Mouse (Mus musculus) spleen, postnatal 36 days (tissue): ENCODE measurements around the gene Slc6a9.

Source experiments
- DNase-seq, 2 experiments: peaks; one replicate each; pipeline ENCODE4 v3.0.0; 2022; ENCODE audit warnings: low spot score in 2 of 2, mixed read lengths in 1 of 2

The Slc6a9 gene

DNA sequence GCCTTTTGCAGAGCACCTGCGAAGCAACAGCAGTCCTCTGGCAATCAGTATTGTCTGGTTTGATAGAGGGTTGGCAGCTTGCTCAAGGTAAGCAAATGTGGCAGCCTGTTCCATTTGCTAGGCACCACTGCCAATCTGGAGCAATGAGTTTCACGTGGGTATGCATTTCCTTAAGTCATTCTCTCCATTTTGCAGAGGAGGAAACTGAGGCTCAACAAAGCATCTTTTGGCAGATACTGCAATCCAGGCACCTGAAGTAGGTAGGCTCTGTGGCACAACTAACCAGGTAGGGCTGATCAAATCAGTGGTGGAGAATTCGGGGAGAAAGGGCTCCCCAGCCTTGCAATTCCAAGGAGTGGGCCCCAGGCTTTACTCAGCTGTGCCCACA, at the start of gene Slc6a9:
TSS of gene Slc6a9 (plus strand) at position 50 of the 388 bp plus-strand sequence.
- DNase-seq = no peak

DNA sequence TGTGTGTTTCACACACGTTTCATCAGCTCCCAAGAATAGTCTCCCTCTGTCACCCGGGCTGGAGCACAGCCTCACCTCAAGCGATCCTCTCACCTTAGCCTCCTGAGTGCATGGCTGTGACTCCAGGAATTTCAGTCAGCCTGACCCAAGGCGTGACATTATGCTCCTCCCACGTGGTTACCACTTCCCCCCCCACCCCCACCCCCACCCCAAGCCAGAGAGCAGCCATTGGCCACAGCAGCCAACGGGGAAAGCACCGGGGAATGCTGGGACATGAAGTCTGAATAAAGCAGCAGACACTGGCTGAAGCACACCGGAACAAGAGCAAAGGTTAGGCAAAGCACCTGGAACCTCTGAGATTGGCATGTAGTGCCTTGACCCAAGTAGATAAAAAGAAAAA, 47.3 kb upstream of the Slc6a9 start:
- DNase-seq = no peak

DNA sequence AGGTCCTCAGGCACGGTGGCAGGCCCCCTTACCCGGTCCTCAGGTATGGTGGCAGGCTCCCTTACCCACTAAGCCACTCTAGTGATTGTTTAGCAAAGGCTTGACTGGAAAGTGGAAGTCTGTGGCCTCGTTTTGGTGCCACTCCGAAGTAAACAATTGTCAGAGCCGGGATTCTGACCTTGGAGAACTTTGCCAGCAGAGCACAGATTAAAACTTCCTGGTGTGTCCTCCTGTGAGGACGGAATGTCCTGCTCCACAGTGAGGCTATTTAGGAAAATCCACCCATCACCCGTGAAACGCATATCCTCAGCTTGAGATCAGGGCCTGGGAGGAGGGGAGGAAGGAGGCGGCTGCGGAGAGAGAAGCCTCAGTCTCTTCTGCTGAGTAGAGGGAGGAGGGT, 46.0 kb upstream of the Slc6a9 start:
- DNase-seq = no peak

DNA sequence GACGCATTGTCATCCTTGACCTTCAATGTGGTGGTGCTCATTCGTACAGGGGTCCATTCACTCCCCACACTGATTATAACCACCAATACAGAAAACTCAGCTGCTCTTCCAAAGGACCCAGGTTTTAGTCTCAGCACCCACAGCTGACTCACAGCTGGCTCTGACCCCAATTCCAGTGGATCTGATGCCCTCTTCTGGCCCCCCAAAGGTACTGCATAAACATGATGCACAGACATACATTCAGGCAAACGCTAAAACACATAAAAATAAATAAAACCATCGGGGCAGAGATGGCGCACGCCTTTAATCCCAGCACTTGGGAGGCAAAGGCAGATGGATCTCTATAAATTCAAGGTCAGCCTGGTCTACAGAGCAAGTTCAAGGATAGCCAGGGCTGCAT, 34.4 kb upstream of the Slc6a9 start:
- no peak for DNase-seq

DNA sequence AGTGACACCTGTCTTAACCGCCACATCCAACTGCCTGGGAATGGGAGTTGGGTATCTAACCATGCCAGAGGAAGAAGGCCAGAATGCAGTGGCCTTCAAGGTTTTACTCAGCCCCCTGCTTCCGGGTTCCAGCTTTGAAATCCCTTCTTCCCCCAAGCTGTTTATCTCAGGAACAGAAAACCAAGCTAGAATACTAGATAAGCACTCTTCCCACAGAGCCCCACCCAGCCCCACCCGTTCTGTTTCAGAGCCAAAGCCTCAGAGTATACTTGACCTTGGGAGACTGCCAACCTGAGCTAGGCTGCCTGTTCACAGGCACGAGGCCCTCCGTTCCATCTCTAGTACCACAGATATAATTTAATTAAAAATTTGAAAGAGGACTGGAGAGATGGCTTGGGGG, 27.3 kb upstream of the Slc6a9 start:
- DNase-seq = peak in 1 of 2 experiments; percentile 17

DNA sequence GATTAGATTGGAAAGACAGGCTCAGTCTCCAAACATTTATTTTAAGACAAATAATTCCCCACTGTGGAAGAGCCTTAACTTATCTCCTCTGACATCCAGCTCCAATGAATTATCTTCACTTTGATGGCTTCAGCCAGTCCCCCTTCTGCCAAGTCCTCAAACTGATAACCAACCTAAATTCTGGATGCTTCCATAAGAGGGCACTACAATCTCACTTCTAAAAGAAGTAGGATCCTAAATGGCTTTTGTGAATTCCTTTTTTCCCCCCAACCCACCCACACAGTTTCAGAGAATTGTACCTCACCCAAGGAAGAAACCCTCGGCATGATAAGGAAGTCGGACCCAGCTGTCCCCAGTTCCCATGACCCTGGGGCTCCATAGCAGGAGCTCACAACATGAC, 23.4 kb upstream of the Slc6a9 start:
- no peak for DNase-seq

DNA sequence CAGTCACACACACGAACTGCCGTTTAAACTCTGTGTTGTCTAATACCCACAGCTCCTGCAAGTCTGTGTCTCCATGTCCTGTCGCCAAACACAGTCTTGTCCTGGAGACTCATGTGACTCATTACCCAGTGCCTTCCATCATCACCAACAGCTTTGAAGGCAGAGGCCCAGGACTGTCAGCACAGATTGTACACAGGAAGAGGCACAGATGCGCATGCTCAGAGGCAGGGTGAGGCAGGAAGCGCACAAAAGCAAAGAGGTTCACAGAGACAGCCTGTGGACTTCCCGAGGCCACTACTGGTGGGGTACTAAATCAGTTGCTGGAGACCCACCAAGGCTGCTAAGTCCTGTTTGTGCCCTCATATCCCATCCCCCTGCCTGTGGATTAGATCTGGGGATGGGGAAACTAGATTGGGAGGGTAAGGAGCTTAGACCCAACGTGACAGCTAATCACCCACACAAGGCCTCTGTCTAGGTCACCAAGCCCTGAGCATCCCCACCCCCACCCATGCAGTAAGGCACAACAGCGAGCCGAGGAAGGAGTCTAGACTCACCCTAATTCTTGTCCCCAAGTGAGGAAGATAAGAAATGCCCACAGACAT, 20.6 kb upstream of the Slc6a9 start:
- DNase-seq = no peak

DNA sequence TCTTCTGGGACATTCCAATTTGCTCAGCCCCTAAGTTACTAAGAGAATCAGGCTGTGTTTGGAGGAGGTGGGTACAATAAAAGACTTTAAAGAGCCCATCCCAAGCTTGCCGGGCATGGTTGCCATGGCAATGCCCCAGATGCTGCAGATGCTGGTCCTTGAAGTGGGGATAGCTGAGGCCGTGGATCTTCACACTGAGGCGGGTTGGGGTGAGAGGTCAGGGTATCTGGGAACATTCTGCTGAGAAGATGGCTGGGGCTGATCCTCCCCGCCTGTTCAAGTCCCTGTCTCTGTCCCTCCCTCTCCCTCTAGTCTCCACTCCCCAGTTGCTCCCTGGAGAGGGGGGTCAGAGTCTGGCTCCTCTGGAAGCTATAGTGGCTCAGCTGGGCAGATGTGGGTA, 20.0 kb upstream of the Slc6a9 start:
- DNase-seq = no peak

DNA sequence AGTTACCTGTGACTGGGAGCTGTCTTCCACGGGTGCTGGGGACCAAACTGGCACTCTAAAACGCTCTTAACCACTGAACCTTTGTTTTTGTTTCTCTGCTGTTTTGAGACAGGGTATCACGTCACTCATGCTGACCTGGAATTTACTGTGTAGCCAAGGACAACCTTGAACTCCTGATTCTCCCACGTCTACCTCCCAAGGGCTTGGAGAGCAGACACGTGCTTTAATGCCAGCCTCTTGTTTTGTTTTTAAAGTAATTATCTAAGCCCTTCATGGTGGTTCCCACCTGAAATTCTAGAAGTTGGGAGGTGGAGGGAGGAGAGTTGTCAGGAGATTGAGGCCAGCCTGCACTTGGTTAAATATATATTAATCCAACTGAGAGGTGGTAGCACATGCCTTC, 17.5 kb upstream of the Slc6a9 start:
- no peak for DNase-seq

DNA sequence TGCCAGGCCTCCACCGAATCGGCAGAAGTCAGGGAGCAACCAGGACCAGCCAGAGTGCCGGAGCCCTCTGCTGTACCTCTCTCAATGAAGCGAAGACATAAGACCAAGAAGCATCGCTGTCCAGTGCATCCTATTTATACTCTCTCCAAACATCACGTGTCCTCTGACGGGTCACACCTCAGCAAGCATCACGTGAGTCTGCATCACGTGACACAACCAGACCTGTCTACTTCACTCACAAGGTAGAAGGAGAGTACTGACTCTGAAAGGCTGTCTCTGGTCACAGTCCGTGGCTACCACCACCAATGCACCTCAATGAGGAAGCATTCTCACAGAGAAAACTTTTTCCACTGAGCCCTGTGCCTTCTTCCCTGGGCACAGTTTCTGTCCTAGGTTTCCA, 16.3 kb upstream of the Slc6a9 start:
- DNase-seq = no peak

DNA sequence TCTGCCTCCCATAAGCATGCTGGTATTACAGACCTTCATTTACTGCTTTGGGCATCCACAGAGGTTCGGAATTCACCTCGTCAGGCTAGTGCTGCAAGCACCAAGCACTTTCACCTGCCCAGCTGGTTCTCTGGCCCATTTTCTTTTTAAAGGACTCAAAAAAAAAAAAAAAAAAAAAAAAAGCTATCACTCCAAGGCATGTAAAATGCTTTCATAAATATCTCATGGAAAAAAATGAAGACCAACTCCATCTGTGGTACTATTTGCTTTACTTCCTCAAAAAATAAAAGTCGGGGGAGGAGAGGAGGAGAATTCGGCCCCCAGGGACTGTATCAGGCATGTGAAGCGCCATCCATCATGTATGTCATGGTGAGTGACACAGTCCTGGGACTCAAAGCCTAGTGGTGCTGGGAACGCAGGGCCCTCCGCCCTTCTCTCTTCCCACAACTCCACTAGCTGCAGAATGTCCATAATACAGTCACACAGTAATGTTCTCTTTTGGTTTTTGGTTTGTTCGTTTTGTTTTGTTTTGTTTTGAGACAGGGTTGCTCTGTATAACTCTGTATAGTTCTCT, 5.6 kb upstream of the Slc6a9 start:
- DNase-seq = no peak

DNA sequence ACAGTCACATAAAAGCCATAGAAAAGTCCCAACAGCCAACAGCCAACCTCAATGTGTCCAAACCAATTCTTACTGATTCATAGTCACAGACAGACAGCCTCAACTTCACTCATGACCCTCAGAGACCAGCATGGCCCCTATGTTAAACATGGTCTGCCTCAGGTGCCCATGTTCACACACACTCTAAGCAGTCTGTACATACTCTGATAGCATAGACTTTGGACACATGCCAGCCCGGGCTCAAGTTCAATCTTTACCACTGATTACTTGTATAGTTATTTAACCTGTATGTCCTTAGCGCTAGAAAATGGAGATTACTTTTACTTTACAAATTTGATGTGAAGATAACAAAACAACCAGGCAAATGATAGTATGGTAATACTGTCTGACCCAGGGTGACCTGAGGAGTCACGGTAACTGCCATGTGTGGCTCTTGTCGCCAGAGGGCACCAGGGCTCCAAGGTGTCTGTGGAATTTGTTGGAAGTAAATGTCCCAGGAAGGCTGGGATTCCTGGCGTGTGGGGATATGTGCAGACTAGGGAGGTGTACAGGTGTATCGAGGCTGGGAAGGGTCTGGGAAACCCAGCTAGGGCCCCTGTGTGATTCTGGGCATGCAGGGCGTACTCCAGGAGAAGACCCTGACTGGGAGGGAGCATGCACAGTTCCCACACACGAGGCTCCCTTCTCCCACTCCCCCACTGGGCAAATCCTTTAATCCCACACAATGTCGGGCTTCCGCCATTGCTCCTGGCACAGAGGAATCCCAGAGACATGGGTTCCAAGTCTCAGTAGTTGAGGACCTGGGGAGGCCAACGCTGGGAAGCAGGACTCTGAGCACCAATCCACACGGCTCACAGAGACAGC, 4.8 kb upstream of the Slc6a9 start:
- peak; percentile 46 to 78 for DNase-seq

DNA sequence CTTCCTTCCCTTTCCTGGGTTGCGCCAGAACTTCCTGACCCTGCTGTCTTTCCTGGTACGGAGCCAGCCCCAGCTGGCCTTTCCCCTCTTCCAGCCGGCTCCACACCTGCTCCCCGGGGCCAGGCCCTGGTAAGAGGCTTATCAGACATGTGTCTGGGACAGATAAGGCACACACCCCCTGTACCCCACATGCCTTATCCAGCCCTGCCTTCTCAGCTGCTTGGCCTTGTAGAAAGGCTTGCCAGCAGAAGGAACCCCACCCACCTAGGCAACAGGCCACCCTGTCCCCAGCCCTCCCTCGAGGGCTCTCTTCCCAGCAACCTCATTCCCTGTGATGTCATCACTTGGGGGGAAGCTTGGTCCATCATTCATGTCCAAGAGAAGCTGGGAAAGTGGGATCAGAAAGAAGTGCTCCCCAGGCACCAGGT, 4.2 kb upstream of the Slc6a9 start:
- peak; percentile 73 to 86 for DNase-seq

DNA sequence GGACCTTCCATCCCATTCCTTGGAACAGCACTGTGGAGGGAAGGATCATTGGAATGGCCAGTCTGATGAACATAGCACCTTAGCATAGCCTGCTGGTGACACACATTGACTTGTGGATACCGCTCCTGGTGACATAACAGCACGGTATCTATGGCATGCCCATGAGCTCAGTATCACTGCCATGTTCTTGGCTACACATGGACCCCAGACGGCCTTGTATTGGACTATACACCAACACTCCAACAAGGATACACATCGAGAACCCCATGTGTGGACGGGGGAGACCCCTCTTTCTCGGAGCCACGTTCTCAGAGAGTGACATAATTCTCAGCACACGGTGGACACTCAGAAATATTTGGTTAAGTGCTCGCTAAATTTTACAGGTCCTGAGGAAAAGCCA, 3.5 kb upstream of the Slc6a9 start:
- no peak for DNase-seq

DNA sequence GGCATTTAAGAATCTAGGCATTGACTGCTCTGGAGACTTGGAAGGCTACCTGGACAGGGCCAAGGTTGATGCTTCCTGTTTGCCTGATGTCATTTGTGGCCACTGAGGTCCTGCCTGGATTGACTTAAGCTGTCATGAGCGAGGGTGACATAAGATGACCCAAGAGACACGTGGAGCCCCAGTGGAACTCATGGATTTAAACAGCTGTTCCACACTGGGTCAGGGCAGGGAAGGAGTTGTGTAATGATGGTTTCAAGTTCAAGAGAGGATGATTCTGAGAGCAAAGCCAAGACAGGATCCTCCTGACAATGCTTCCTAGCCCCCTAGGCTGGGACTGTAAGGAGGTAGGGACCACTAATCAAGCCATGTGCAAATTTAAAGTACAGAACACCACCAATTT, 2.8 kb upstream of the Slc6a9 start:
- DNase-seq = no peak

DNA sequence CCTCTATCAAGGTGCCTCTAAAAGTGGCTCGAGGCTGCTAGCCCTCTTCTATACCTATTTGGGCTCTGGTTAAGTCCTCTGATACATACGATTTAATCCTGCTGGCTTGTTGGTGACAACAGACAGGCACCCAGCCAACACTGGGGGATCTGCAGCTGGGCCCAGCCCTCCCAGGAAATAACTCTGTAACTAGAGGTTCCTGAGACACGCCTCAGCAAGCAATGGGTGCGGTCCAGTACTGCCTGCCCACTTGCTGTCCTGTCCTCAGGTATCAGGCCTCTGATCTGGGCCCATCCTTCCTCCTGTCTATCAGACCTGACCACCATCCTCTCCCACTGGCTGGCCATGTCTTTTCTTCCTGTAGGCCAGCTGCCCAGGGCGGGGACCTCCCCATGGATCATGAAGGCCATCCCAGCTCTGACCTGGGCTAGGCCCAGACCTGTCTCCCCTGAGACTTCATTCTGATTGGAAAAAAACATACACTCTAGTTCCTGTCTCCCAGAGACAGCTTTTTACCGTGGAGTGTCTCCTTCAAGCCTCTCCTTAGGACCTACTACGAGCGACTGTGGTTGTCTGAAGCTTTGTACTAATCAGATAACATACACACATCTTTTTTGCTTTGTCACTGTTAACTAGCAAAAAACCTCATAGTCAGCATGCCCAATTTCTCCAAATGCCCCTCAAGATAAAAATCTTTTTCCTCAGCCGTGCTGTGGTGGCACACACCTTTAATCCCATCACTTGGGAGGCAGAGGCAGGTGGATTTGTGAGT, 2.2 kb upstream of the Slc6a9 start:
- peak; percentile 53 to 72 for DNase-seq

DNA sequence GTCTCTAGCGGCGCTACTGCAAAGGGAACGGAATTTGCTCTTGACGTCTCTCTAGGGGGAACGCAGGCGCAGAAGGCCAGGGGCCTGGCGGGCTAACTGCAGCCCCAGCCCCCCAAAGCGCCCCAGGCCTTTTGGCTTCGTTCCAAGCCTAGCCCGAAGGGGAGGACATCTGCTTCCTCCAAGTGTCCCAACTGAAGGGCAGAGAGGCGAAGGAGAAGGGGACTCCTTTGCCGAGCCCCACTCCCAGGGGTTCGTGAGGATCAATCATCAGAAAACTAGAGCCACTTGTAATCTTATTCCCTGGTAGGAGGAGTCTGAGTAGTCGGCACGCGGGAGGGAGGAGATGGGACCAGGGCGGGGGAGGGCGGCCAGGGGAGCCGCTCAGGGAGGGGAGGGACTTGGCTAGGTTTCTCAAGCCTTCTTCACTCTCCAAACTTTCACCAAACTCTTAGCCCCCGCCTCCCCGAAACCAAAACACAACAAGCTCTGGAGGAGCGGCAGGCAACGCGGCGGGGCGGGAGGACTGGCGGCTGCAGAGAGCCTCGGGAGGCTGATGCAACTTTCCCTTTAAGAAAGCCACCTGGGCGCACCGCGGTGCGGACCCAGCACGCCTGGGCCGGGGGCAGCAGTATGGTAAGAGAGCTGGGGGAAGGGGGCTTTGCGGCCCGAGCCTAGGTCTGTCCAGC, 682 bp downstream of the Slc6a9 start:
- peak; percentile 58 to 74 for DNase-seq

DNA sequence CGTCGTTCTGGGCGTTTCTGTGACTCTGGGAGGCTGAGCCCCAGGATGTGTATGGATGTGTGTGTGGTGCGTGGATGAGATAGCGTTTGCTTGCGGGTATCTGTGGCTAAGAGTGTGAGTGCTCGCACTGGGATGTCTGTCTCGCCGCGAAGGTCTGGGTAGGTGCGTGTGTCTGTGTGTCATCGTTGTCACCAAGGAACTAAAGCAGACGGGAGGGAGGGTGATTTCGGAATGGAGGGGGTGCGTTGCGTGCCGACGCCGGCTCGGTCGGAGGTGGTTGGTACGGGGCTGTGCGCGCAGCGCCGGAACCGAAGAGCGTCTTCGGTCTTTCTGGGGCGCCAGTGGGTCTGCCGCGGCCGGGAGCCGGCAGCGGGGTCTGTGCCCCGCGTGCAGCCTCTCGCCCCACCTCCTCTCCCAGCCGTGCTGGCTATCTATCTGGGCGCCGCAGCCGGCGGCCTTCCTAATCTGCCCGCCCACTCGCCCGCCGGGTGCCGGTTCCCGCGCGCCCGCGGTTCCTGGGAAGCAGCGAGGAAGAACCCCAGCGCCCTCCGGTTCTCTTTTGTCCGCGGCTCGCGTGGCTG, 1.3 kb downstream of the Slc6a9 start:
- peak; percentile 47 to 56 for DNase-seq

DNA sequence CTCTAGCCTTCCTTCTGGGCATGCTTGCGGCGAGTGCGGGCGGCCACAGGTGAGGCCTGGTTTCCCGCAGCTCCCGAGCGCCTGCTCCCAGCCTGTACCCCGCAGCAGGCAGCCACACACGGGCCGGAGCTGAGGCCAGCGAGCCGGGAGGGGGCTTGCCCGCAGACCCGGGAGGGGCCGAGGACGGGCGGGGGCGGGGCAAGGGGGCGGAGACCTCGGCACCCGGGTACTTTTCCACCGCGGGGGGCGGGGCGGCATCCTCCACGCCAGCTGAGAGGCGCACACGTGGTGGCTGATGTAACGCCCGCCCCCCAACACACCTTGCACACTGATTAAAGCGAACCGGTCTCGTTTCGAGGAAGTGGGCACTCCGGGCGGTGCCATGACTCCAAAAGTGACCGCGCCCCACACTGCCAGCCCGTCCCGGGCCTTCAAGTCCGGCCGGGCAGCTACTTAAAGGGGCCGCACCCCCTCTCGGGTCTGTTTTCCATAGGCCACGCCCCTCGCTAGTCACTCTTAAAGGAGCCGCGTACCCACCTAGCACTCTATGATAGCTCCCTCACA, 2.0 kb downstream of the Slc6a9 start:
- peak; percentile 76 to 82 for DNase-seq

DNA sequence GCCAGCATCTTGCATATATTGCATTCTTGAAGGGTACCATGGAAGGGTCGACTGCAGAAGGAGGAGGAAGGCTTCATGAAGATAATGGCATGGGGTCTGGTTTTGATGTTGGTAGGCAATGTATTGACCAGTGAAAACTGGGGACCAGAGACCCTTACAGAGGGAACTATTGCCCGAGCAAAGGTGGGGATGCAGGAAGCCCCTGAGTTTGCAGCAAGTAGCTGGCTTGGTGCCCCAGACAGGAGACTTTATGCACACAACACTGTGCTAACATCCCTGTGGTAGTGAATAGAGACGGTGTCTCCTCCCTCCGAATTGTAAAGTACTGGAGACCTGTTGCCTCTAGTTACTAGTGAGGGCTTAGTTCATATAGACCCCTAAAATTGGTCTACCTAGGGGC, 3.0 kb downstream of the Slc6a9 start:
- DNase-seq = no peak

DNA sequence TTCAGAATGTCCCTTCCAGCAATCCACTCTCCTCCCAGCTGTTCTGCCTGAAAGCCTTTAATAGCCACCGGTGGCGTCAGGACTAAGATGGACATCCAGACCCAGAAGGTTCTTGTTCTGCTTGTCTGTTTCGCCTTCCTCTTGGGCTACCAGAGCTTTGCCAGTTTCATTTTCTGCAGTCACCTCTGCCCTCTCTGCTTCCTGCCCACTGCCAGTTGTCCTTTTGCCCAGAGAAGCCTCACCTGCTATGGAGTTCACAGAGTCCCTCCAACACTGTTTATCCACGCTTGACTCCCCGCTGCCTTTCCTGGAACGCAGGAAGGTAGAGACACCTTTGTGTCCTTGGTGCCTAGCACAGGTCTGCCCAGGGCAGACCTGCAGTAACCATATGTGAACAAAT, 5.1 kb downstream of the Slc6a9 start:
- no peak for DNase-seq
